Mouse (Mus musculus) liver, postnatal 0 days (tissue): ENCODE data around the gene Hmgb3. TPM values are rescaled to one million over a fixed set of nuclear protein-coding genes. Genes with fewer than 3 reads are reported as not detected.

Source experiments
- ATAC-seq: fragments of 200-750 bp; cut with Nextera tagmentation; 2 replicates; pipeline ENCODE4 v1.8.0; 2017; ENCODE audit warnings: mild to moderate bottlenecking, moderate library complexity
- DNase-seq: peaks from one replicate; pipeline ENCODE4 v3.0.0-alpha.2; 2016
- H3K27ac ChIP-seq: fragments of 300-500 bp; sonication (generic); 2 replicates; pipeline ENCODE4 v1.5.1; 2014; ENCODE audit warnings: antibody characterized with exemption, moderate library complexity, mild to moderate bottlenecking, low read depth
- H3K27me3 ChIP-seq: fragments of 300-500 bp; sonication (generic); 2 replicates; pipeline ENCODE4 v1.6.1; 2014; ENCODE audit warnings: low read length, control low read depth, mixed read lengths; ENCODE audit not compliant: insufficient read depth
- H3K36me3 ChIP-seq: fragments of 300-500 bp; sonication (generic); replicated peaks from 2 replicates; pipeline ENCODE4 v1.6.1; 2014; ENCODE audit warnings: mild to moderate bottlenecking, control low read depth, low read length, moderate library complexity, mixed read lengths; ENCODE audit not compliant: insufficient read depth
- H3K4me1 ChIP-seq: fragments of 300-500 bp; sonication (generic); 2 replicates; pipeline ENCODE4 v1.6.1; 2014; ENCODE audit warnings: antibody characterized with exemption, mild to moderate bottlenecking, control low read depth; ENCODE audit not compliant: insufficient read depth
- H3K4me2 ChIP-seq: fragments of 300-500 bp; sonication (generic); 2 replicates; pipeline ENCODE4 v1.6.1; 2014; ENCODE audit warnings: low read depth, mild to moderate bottlenecking, low read length, moderate library complexity, mixed read lengths
- H3K4me3 ChIP-seq: fragments of 300-500 bp; sonication (generic); 2 replicates; pipeline ENCODE4 v1.5.1; 2014; ENCODE audit warnings: low read depth, low read length
- H3K9ac ChIP-seq: fragments of 300-500 bp; sonication (generic); replicated peaks from 2 replicates; pipeline ENCODE4 v1.6.1; 2014; ENCODE audit warnings: mild to moderate bottlenecking, moderate library complexity
- H3K9me3 ChIP-seq: fragments of 300-500 bp; sonication (generic); 2 replicates; pipeline ENCODE4 v1.6.1; 2016; ENCODE audit warnings: mild to moderate bottlenecking, control low read depth, low read length, mixed read lengths
- CTCF ChIP-seq: sonication (generic); IDR thresholded peaks from 2 replicates; pipeline ENCODE4 v1.5.1; 2016; ENCODE audit warnings: antibody characterized with exemption, low read depth
- EP300 ChIP-seq: IDR thresholded peaks from 2 replicates; pipeline ENCODE4 v1.6.1; 2016; ENCODE audit warnings: antibody characterized with exemption, low read depth, mild to moderate bottlenecking
- WGBS: fragments of 180-500 bp; shearing (Covaris S2); extraction: QIAGEN DNeasy Blood & Tissue Kit; methylation state at CpG from one replicate; pipeline ENCODE4 v1.1.7; 2014; ENCODE audit not compliant: insufficient replicate concordance; 5-methylcytosine and 5-hydroxymethylcytosine counted together
- polyA plus RNA-seq: library from polyadenylated mRNA; unstranded; fragments of >200 nt; fragmentation: Nextera tagmentation; extraction: Ambion mirVana; gene quantifications from 2 replicates; pipeline ENCODE4 v1.2.1, GENCODE M21; 2015

Hmgb3 gene
- polyA plus RNA-seq, 1 experiment from 2014 or later = 91.7 TPM

DNA sequence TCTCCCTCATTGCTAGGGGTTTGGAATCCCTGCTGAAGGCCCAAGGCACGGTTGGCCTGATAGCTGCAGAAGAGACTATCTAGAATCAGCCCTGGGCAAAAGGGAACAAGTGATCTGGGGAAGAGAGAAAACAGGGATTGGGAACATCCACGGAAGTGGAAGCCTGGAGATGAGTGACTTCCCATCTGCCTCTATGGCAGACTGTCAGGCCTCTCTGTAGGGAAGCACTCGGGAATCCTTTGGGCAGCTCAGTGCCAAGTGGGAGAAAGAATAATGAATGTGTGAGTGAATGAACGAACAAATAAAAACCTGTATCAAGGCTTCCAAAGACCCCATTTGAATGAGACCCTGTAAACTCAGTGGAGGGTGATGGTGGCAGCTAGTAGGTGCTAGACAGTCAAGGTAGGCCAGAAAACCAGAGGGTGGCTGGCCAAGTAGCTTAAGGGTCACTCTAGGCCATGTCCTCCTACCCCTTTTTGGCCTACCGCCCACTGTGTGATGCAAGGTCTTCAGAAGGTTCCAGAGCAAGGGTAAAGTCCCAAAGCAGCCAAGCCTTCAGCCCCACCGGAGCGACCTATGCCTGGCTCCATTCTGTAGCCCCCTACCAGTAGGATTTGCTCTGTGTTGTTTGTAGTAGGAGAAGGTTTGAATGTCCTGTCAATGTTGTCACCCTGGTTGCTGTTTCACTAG is 14.8 kb upstream of the Hmgb3 start:
- no peaks in the 10 kb centered on the region for H3K27me3 ChIP-seq
- H3K36me3 ChIP-seq = no peaks in the 10 kb centered on the region
- no peak for TF ChIP-seq EP300
- no peak for TF ChIP-seq CTCF
- DNase-seq = peak; percentile 34
- H3K9ac ChIP-seq = no peak overlapping the region
- no peak overlapping the region for H3K27ac ChIP-seq
- no peak overlapping the region for H3K4me3 ChIP-seq
- no peaks in the 10 kb centered on the region for H3K9me3 ChIP-seq
- ATAC-seq = peak; percentile 41
- H3K4me2 ChIP-seq = no peak overlapping the region
- no peaks in the 10 kb centered on the region for H3K4me1 ChIP-seq
- WGBS = 69% methylated on average over 7 of the region's 7 CpGs

DNA sequence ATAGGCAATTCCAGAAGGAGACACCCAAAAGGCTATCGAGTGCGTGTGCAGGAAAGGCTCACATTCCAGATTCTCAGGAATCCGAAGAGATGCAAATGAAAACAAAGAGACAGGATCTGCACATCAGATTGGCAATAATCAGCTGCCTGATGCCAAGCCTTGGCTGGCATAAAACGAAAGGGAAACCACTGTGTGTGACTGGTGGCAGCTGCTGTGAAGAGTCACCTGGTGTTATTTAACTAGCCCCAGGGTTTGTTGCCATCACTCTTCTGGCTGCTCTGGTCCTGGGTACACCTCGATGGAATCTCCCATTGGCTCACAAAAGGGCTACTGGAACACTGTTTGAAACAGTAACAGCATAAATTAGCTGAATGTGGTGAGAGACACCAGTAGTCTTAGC is 11.0 kb upstream of the Hmgb3 start:
- Histone ChIP-seq H3K4me1 (no peaks in the 10 kb centered on the region), H3K9ac (no peak overlapping the region), H3K9me3 (no peaks in the 10 kb centered on the region), H3K27me3 (no peaks in the 10 kb centered on the region; the same call in 1 of the 2 replicates), H3K4me2 (peak overlapping the region; percentile 27), H3K27ac (peak overlapping the region; percentile 61), H3K36me3 (no peaks in the 10 kb centered on the region), H3K4me3 (no peak overlapping the region)
- DNase-seq (no peak), ATAC-seq (peak; percentile 49)
- WGBS = 56% methylated on average over 5 of the region's 5 CpGs
- no peak for TF ChIP-seq CTCF

DNA sequence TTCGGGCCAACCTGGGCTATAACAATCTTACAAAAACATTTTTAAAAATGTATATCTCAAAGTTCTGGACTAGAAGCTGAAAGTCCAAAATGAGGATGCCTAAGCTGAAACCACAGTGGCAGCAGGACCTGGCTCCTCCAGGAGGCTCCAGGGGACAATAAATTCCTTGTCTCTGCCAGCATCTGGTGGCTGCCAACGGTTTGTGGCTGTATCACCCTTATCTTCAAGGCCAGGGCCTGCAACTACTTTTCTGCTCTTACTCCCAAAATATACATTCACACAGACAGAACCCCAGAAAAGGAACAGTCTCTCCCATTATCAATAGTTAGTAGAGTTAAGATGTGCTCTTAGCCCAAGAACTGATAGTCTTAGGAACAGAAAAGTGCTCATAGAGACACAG is 10.6 kb upstream of the Hmgb3 start:
- no peak overlapping the region for H3K9ac ChIP-seq
- 55% methylated on average over 2 of the region's 2 CpGs for WGBS
- peak; percentile 92 for ATAC-seq
- H3K36me3 ChIP-seq = no peaks in the 10 kb centered on the region
- H3K27me3 ChIP-seq = no peaks in the 10 kb centered on the region; the same call in 1 of the 2 replicates
- peak; percentile 24 for DNase-seq
- peak overlapping the region; percentile 61 for H3K27ac ChIP-seq
- H3K4me2 ChIP-seq = peak overlapping the region; percentile 27
- H3K4me1 ChIP-seq = no peaks in the 10 kb centered on the region
- no peaks in the 10 kb centered on the region for H3K9me3 ChIP-seq
- no peak overlapping the region for H3K4me3 ChIP-seq
- no peak for TF ChIP-seq CTCF
- peak; percentile 97 for TF ChIP-seq EP300

DNA sequence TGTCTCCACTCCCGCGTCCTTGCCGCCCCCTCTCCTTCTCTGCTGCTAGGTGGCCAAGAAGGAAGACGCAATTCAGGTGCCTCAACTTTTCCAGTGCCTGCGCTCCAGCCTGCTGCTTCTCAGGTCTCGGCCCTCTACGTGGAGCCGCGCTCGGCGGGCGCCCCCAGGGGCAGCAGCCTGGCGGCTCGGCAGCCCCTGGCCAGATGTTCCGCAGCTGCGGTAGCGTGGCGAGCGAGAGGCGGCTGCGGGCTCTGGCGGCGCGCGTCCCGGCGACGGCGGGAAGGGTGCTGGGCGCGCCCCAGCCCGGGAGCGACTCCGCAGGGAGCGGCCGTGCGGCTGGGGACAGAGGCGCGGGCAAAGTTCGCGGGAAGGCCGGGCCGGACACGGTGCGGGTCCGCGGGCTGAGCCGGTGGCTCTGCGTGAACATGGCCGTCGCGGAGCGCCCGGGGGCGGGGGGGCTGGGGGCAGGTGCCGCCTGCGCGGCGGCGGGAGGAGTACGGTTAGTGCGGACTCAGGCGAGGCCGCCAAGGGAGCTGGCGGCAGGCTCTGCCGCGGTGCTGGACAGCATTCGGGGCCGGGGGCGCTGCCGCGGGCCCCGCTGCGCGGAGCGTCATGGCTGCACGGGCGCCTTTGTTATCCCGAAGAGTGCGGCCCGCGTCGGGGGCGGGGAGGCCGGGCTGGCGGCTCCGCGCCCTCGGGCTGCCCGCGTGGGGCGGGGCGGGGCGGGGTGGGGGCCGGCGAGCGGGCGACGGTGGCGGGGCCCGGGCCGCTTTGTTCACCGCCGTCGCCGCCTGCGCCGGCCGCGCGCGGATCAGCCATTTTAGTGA is 610 bp downstream of the Hmgb3 start:
- H3K4me3 ChIP-seq = peak overlapping the region; percentile 86
- peak; percentile 60 for ATAC-seq
- peak overlapping the region; percentile 90 for H3K9ac ChIP-seq
- 18% methylated on average over 38 of the region's 112 CpGs for WGBS
- peak overlapping the region; percentile 81 for H3K4me2 ChIP-seq
- H3K27me3 ChIP-seq = no peaks in the 10 kb centered on the region
- H3K27ac ChIP-seq = peak overlapping the region; percentile 79
- DNase-seq = peak; percentile 61
- peaks cover 2% of the 10 kb centered on the region; the same call in 1 of the 2 replicates for H3K4me1 ChIP-seq
- no peaks in the 10 kb centered on the region for H3K9me3 ChIP-seq
- H3K36me3 ChIP-seq = no peaks in the 10 kb centered on the region; the same call in none of the 2 replicates
- TF ChIP-seq EP300 (no peak), CTCF (no peak)

DNA sequence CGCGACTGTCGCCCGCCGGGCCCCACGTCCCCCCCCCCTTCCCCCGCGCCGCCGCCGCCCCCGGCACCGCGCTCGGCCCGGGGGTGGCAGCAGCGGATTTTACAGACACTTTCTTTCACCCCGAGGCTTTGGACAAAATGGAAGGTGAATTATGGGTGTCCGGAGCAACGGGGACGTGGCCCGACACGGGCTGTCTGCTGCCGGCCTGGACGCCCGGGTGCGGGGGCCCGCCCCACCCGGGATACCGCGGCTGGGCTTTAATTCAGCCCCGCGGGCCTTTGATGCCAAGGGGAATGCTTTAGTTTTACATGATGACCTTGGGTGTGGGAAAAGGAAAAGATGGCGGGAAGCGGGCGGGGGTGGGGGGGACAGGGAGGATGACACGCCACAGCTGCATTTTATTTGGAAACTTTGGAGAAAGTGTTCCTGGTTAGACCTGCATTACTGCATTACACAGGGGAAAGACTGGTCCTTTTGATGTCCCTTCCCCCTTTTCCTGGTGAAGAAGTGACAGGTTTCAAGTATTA is 1.3 kb downstream of the Hmgb3 start:
- H3K9ac ChIP-seq = peak overlapping the region; percentile 90
- DNase-seq (peak; percentile 22), ATAC-seq (no peak)
- peak overlapping the region; percentile 81 for H3K4me2 ChIP-seq
- H3K9me3 ChIP-seq = no peaks in the 10 kb centered on the region
- 17% methylated on average over 20 of the region's 37 CpGs for WGBS
- peaks cover 2% of the 10 kb centered on the region for H3K36me3 ChIP-seq
- H3K27me3 ChIP-seq = no peaks in the 10 kb centered on the region
- peaks cover 2% of the 10 kb centered on the region; the same call in 1 of the 2 replicates for H3K4me1 ChIP-seq
- H3K4me3 ChIP-seq = peak overlapping the region; percentile 86
- peak overlapping the region; percentile 79 for H3K27ac ChIP-seq
- TF ChIP-seq CTCF (no peak), EP300 (no peak)

DNA sequence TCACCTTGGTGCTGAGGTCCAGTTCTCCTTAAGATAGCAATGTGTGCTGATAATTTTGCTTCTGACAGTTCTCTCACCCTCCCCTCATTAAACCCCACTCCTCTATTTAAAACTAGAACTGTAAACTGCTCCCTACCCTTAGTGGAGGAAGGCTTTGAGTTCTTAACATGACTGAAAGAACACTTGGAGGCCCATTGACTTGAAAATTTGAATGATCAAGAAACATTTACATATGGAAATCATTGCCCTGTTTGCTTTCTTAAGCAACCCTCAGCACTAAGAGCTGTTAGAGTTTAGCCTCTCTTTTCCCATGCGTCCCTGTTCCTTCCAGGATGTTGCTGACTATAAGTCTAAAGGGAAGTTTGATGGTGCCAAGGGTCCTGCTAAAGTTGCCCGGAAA is 3.6 kb downstream of the Hmgb3 start:
- Histone ChIP-seq H3K27me3 (no peaks in the 10 kb centered on the region), H3K27ac (no peak overlapping the region), H3K36me3 (peaks cover 2% of the 10 kb centered on the region), H3K4me3 (no peak overlapping the region), H3K4me1 (peaks cover 2% of the 10 kb centered on the region; the same call in 1 of the 2 replicates), H3K4me2 (no peak overlapping the region), H3K9ac (no peak overlapping the region), H3K9me3 (no peaks in the 10 kb centered on the region)
- WGBS = 84% methylated on average over 2 of the region's 2 CpGs
- ATAC-seq (no peak), DNase-seq (no peak)
- TF ChIP-seq CTCF (no peak), EP300 (no peak)
